Mouse (Mus musculus) ES-Bruce4 (cell line): Measurements from ENCODE around the gene Stab2.

Source experiments
- CTCF ChIP-seq: IDR thresholded peaks from one replicate; pipeline ENCODE4 v1.8.1; 2011; ENCODE audit warnings: low read depth, low read length
- POLR2A ChIP-seq: IDR thresholded peaks from one replicate; pipeline ENCODE4 v1.8.1; 2011; ENCODE audit warnings: low read length; ENCODE audit not compliant: insufficient read depth

- TF ChIP-seq POLR2A (no peak), CTCF (no peak)
Measured at GRCm38 (mm10) chr10:86952696-86953095, 55.1 kb downstream of the Stab2 start.
